Mouse (Mus musculus): ENCODE results near the gene Edrf1. TPM values are rescaled to one million over a fixed set of nuclear protein-coding genes. Genes with fewer than 3 reads are reported as not detected.

The Edrf1 gene
- polyA plus RNA-seq, 1 experiment from 2014 or later = 34.1 TPM

GRCm38 (mm10) chr7:133636738-133637352 lies 498 bp upstream of the Edrf1 start:
- Histone ChIP-seq H3K4me3 (ENCODE audit: low read depth, low read length) (peak overlapping the region; percentile 93), H3K36me3 (ENCODE audit: control insufficient read depth, insufficient read depth, low read length) (peaks cover 3% of the 10 kb centered on the region; the same call in 1 of the 2 replicates), H3K27me3 (ENCODE audit: control insufficient read depth, insufficient read depth, low read length) (no peaks in the 10 kb centered on the region), H3K27ac (ENCODE audit: low read depth, low read length) (peak overlapping the region; percentile 79), H3K4me1 (ENCODE audit: control insufficient read depth, insufficient read depth, low read length) (peaks cover 7% of the 10 kb centered on the region), H3K9ac (ENCODE audit: low read length) (peak overlapping the region; percentile 89), H3K4me2 (peak overlapping the region; percentile 93), H3K9me3 (ENCODE audit: control insufficient read depth, low read length) (no peaks in the 10 kb centered on the region)
- DNase-seq (ENCODE audit: low spot score, missing footprints) (peak; percentile 98), ATAC-seq (ENCODE audit: low FRiP score) (peak; percentile 59)
- WGBS = 3% methylated on average over 21 of the region's 21 CpGs

- H3K4me1 ChIP-seq (ENCODE audit: control insufficient read depth, insufficient read depth, low read length) = peaks cover 7% of the 10 kb centered on the region
- WGBS = 14% methylated on average over 13 of the region's 13 CpGs
- H3K9ac ChIP-seq (ENCODE audit: low read length) = peak overlapping the region; percentile 89
- no peak overlapping the region for H3K27ac ChIP-seq (ENCODE audit: low read depth, low read length)
- H3K36me3 ChIP-seq (ENCODE audit: control insufficient read depth, insufficient read depth, low read length) = peaks cover 9% of the 10 kb centered on the region; the same call in 1 of the 2 replicates
- H3K9me3 ChIP-seq (ENCODE audit: control insufficient read depth, low read length) = no peaks in the 10 kb centered on the region
- no peaks in the 10 kb centered on the region for H3K27me3 ChIP-seq (ENCODE audit: control insufficient read depth, insufficient read depth, low read length)
- DNase-seq (ENCODE audit: low spot score, missing footprints) = no peak
- peak overlapping the region; percentile 93 for H3K4me3 ChIP-seq (ENCODE audit: low read depth, low read length)
- ATAC-seq (ENCODE audit: low FRiP score) = no peak
- H3K4me2 ChIP-seq = peak overlapping the region; percentile 93
Observed at GRCm38 (mm10) chr7:133638306-133638705, 963 bp downstream of the Edrf1 start.

DNA sequence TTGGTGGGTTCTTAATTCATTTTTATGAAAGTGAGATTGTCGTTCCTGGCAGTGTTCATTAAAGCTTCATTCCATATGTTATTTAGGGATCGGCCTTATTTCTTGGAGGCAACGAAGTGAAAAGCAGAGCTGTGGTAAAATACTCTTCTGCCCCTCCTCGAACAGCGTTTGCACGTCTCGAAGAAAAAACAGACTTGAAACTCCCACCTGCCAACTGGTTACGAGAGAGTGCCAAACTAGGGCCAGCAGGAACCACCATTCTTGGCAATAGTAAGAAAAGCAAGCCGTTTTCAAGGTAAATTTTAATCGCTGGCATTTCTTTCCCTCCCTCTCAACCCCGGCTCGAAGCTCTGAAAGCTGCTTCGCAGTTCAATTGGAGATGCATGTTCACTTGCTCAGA lies 1.5 kb downstream of the Edrf1 start:
- peak overlapping the region; percentile 93; the same call in 1 of the 2 replicates for H3K4me2 ChIP-seq
- DNase-seq (ENCODE audit: low spot score, missing footprints) (no peak), ATAC-seq (ENCODE audit: low FRiP score) (no peak)
- no peak overlapping the region for H3K27ac ChIP-seq (ENCODE audit: low read depth, low read length)
- WGBS = 93% methylated on average over 13 of the region's 13 CpGs
- H3K4me1 ChIP-seq (ENCODE audit: control insufficient read depth, insufficient read depth, low read length) = peaks cover 7% of the 10 kb centered on the region
- no peak overlapping the region; the same call in 1 of the 2 replicates for H3K9ac ChIP-seq (ENCODE audit: low read length)
- H3K9me3 ChIP-seq (ENCODE audit: control insufficient read depth, low read length) = no peaks in the 10 kb centered on the region
- H3K36me3 ChIP-seq (ENCODE audit: control insufficient read depth, insufficient read depth, low read length) = peaks cover 9% of the 10 kb centered on the region; the same call in 1 of the 2 replicates
- H3K4me3 ChIP-seq (ENCODE audit: low read depth, low read length) = no peak overlapping the region
- H3K27me3 ChIP-seq (ENCODE audit: control insufficient read depth, insufficient read depth, low read length) = no peaks in the 10 kb centered on the region

- Histone ChIP-seq H3K4me3 (ENCODE audit: low read depth, low read length) (no peak overlapping the region), H3K4me2 (no peak overlapping the region), H3K36me3 (ENCODE audit: control insufficient read depth, insufficient read depth, low read length) (peaks cover 31% of the 10 kb centered on the region), H3K27ac (ENCODE audit: low read depth, low read length) (no peak overlapping the region), H3K27me3 (ENCODE audit: control insufficient read depth, insufficient read depth, low read length) (no peaks in the 10 kb centered on the region), H3K4me1 (ENCODE audit: control insufficient read depth, insufficient read depth, low read length) (no peaks in the 10 kb centered on the region), H3K9ac (ENCODE audit: low read length) (no peak overlapping the region), H3K9me3 (ENCODE audit: control insufficient read depth, low read length) (no peaks in the 10 kb centered on the region)
- ATAC-seq (ENCODE audit: low FRiP score) (no peak), DNase-seq (ENCODE audit: low spot score, missing footprints) (no peak)
- WGBS = 91% methylated on average over 6 of the region's 6 CpGs
Observed at GRCm38 (mm10) chr7:133645716-133646115, 8.4 kb downstream of the Edrf1 start.

- H3K27me3 ChIP-seq (ENCODE audit: control insufficient read depth, insufficient read depth, low read length) = no peaks in the 10 kb centered on the region
- H3K9me3 ChIP-seq (ENCODE audit: control insufficient read depth, low read length) = no peaks in the 10 kb centered on the region
- H3K4me3 ChIP-seq (ENCODE audit: low read depth, low read length) = no peak overlapping the region
- DNase-seq (ENCODE audit: low spot score, missing footprints) (no peak), ATAC-seq (ENCODE audit: low FRiP score) (no peak)
- H3K27ac ChIP-seq (ENCODE audit: low read depth, low read length) = no peak overlapping the region
- 97% methylated on average over 1 of the region's 1 CpGs for WGBS
- no peak overlapping the region for H3K9ac ChIP-seq (ENCODE audit: low read length)
- peaks cover 41% of the 10 kb centered on the region for H3K36me3 ChIP-seq (ENCODE audit: control insufficient read depth, insufficient read depth, low read length)
- no peaks in the 10 kb centered on the region for H3K4me1 ChIP-seq (ENCODE audit: control insufficient read depth, insufficient read depth, low read length)
- H3K4me2 ChIP-seq = no peak overlapping the region
Observed at GRCm38 (mm10) chr7:133662467-133662866, 25.1 kb downstream of the Edrf1 start.

GRCm38 (mm10) chr7:133669071-133669470 lies 31.7 kb downstream of the Edrf1 start:
- 93% methylated on average over 1 of the region's 1 CpGs for WGBS
- Histone ChIP-seq H3K9ac (ENCODE audit: low read length) (no peak overlapping the region), H3K36me3 (ENCODE audit: control insufficient read depth, insufficient read depth, low read length) (peaks cover 31% of the 10 kb centered on the region), H3K4me1 (ENCODE audit: control insufficient read depth, insufficient read depth, low read length) (no peaks in the 10 kb centered on the region), H3K4me2 (no peak overlapping the region), H3K27me3 (ENCODE audit: control insufficient read depth, insufficient read depth, low read length) (no peaks in the 10 kb centered on the region), H3K9me3 (ENCODE audit: control insufficient read depth, low read length) (no peaks in the 10 kb centered on the region), H3K4me3 (ENCODE audit: low read depth, low read length) (no peak overlapping the region), H3K27ac (ENCODE audit: low read depth, low read length) (no peak overlapping the region)
- ATAC-seq (ENCODE audit: low FRiP score) (no peak), DNase-seq (ENCODE audit: low spot score, missing footprints) (no peak)

DNA sequence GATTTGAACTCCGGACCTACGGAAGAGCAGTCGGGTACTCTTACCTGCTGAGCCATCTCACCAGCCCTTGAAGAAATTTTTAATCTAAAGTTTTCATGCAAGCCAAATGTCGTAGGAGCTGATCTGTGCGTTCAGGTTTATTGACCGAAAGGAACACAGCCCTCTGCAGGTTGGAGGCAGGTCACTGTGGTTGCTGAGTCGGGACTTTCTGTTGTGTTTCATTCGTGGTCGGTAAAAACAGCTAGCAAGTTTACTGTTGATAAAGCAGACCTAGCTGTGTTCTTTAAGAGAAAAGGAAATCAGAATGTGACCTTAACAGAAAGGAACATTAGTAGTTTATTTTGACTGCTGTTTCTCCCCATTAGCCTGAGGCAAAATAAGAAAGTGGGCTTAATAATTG lies 32.6 kb downstream of the Edrf1 start:
- no peak overlapping the region for H3K27ac ChIP-seq (ENCODE audit: low read depth, low read length)
- 96% methylated on average over 9 of the region's 9 CpGs for WGBS
- H3K9me3 ChIP-seq (ENCODE audit: control insufficient read depth, low read length) = no peaks in the 10 kb centered on the region
- peaks cover 31% of the 10 kb centered on the region for H3K36me3 ChIP-seq (ENCODE audit: control insufficient read depth, insufficient read depth, low read length)
- no peaks in the 10 kb centered on the region for H3K4me1 ChIP-seq (ENCODE audit: control insufficient read depth, insufficient read depth, low read length)
- ATAC-seq (ENCODE audit: low FRiP score) (no peak), DNase-seq (ENCODE audit: low spot score, missing footprints) (no peak)
- no peak overlapping the region for H3K4me2 ChIP-seq
- no peak overlapping the region for H3K4me3 ChIP-seq (ENCODE audit: low read depth, low read length)
- H3K9ac ChIP-seq (ENCODE audit: low read length) = no peak overlapping the region
- no peaks in the 10 kb centered on the region for H3K27me3 ChIP-seq (ENCODE audit: control insufficient read depth, insufficient read depth, low read length)

DNA sequence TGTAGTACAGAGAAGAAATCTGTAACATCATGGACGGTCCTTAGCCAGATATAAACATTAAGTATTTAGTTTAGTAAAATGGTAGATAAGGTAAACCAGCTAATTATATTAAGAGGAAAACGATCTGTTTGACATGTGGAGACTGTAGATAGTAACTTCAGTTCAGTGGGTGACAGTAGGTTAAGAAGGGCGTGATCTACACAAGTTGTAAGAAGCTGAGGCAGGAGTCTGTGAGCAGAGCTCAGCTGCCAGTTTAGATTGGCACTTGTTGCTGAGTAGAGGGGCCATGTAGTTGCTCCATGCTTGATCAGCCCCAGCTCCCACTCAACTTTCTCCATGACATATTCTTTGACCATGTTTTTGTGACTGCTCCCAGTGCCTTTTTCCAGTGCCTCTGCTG lies 33.5 kb downstream of the Edrf1 start:
- ATAC-seq (ENCODE audit: low FRiP score) = no peak
- Histone ChIP-seq H3K9ac (ENCODE audit: low read length) (no peak overlapping the region), H3K4me3 (ENCODE audit: low read depth, low read length) (no peak overlapping the region), H3K36me3 (ENCODE audit: control insufficient read depth, insufficient read depth, low read length) (peaks cover 26% of the 10 kb centered on the region), H3K27ac (ENCODE audit: low read depth, low read length) (no peak overlapping the region), H3K4me1 (ENCODE audit: control insufficient read depth, insufficient read depth, low read length) (no peaks in the 10 kb centered on the region), H3K9me3 (ENCODE audit: control insufficient read depth, low read length) (no peaks in the 10 kb centered on the region), H3K4me2 (no peak overlapping the region), H3K27me3 (ENCODE audit: control insufficient read depth, insufficient read depth, low read length) (no peaks in the 10 kb centered on the region)
- DNase-seq (ENCODE audit: low spot score, missing footprints) = no peak
- WGBS = 94% methylated on average over 3 of the region's 3 CpGs

- Histone ChIP-seq H3K27me3 (ENCODE audit: control insufficient read depth, insufficient read depth, low read length) (no peaks in the 10 kb centered on the region), H3K9me3 (ENCODE audit: control insufficient read depth, low read length) (no peaks in the 10 kb centered on the region), H3K27ac (ENCODE audit: low read depth, low read length) (no peak overlapping the region), H3K4me2 (no peak overlapping the region), H3K4me3 (ENCODE audit: low read depth, low read length) (no peak overlapping the region), H3K36me3 (ENCODE audit: control insufficient read depth, insufficient read depth, low read length) (peaks cover 11% of the 10 kb centered on the region), H3K9ac (ENCODE audit: low read length) (no peak overlapping the region), H3K4me1 (ENCODE audit: control insufficient read depth, insufficient read depth, low read length) (no peaks in the 10 kb centered on the region)
- 73% methylated on average over 9 of the region's 9 CpGs for WGBS
- ATAC-seq (ENCODE audit: low FRiP score) (no peak), DNase-seq (ENCODE audit: low spot score, missing footprints) (no peak)
Observed at GRCm38 (mm10) chr7:133676002-133676401, 38.7 kb downstream of the Edrf1 start.

Data from midbrain, embryonic 11.5 days (tissue).